Mouse (Mus musculus) heart, embryonic 10.5 days (tissue): ENCODE measurements around the gene Calu. TPM values are rescaled to one million over a fixed set of nuclear protein-coding genes. Genes with fewer than 3 reads are reported as not detected.

Experiments
- DNase-seq: peaks from one replicate; pipeline ENCODE4 v3.0.0-alpha.2; 2017; ENCODE audit warnings: low spot score
- H3K27ac ChIP-seq: fragments of 300-500 bp; sonication (generic); 2 replicates; pipeline ENCODE4 v1.5.1; 2016; ENCODE audit warnings: mild to moderate bottlenecking
- H3K27me3 ChIP-seq: fragments of 300-500 bp; sonication (generic); 2 replicates; pipeline ENCODE4 v1.6.1; 2016; ENCODE audit warnings: mild to moderate bottlenecking; ENCODE audit not compliant: poor library complexity, insufficient read depth, severe bottlenecking
- H3K36me3 ChIP-seq: fragments of 300-500 bp; sonication (generic); 2 replicates; pipeline ENCODE4 v1.6.1; 2016; ENCODE audit warnings: mild to moderate bottlenecking, moderate library complexity
- H3K4me1 ChIP-seq: fragments of 300-500 bp; sonication (generic); 2 replicates; pipeline ENCODE4 v1.6.1; 2016; ENCODE audit warnings: mild to moderate bottlenecking
- H3K4me3 ChIP-seq: fragments of 300-500 bp; sonication (generic); 2 replicates; pipeline ENCODE4 v1.5.1; 2016; ENCODE audit warnings: mild to moderate bottlenecking, moderate library complexity
- H3K9me3 ChIP-seq: fragments of 300-500 bp; sonication (generic); 2 replicates; pipeline ENCODE4 v1.6.1; 2016; ENCODE audit warnings: mild to moderate bottlenecking, moderate library complexity
- WGBS: fragments of 180-500 bp; shearing (Covaris S2); methylation state at CpG from one replicate; pipeline ENCODE4 v1.1.7; 2016; 5-methylcytosine and 5-hydroxymethylcytosine counted together
- microRNA-seq: library from miRNA; unstranded; fragments of <30 nt; microRNA quantifications from one replicate; pipeline ENCODE4, GENCODE M21; 2017
- polyA plus RNA-seq: library from polyadenylated mRNA; unstranded; fragments of >200 nt; fragmentation: Nextera tagmentation; extraction: Ambion mirVana; gene quantifications from 2 replicates; pipeline ENCODE4 v1.2.1, GENCODE M21; 2016

Gene Calu
- polyA plus RNA-seq, 1 experiment from 2014 or later: 372 TPM

GRCm38 (mm10) chr6:29399851-29400250, 52.0 kb downstream of the Calu start:
- no peaks in the 10 kb centered on the region for H3K9me3 ChIP-seq
- peaks cover 34% of the 10 kb centered on the region for H3K27me3 ChIP-seq
- H3K4me3 ChIP-seq: no peak overlapping the region
- peaks cover 39% of the 10 kb centered on the region for H3K4me1 ChIP-seq
- H3K27ac ChIP-seq: no peak overlapping the region
- 88% methylated on average over 4 of the region's 4 CpGs for WGBS
- H3K36me3 ChIP-seq: peaks cover 17% of the 10 kb centered on the region
- no peak for DNase-seq

DNA sequence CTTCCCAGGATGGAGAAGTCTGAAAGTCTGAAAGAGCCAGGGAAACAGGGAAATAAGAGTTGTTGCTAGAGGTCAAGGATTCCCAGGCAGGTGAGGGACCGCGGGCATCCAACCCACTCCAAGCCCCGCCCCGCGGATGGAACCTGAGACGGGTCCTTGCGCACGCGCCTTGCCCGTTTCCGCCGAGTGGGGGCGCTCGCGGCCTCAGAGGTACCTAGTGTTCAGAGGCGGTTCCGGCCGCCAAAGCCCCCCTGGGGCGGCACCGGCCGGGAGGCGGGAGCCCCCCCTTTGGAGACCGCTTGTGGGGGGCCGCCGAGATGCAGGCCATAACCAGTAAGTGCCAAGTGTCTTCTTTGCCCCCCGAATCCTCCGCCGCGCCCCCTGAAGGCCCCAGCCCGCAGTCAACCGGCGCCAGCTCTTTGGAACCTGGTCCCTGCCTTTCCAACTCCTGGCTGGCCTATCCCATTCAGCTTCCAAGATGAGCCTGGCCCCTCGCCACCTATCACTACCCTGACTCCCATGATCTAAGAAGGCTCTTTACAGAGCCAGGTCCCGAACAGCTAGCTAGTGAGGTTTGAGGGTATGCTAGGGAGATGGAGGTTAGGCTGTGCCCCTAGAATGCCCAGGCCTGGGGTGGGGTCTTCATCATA, 54.9 kb downstream of the Calu start:
- H3K4me3 ChIP-seq: peak overlapping the region; percentile 50
- 6% methylated on average over 34 of the region's 34 CpGs for WGBS
- DNase-seq: no peak
- peak overlapping the region; percentile 49; the same call in 1 of the 2 replicates for H3K27ac ChIP-seq
- peaks cover 10% of the 10 kb centered on the region for H3K4me1 ChIP-seq
- peaks cover 24% of the 10 kb centered on the region; the same call in 1 of the 2 replicates for H3K27me3 ChIP-seq
- H3K36me3 ChIP-seq: peaks cover 36% of the 10 kb centered on the region
- H3K9me3 ChIP-seq: no peaks in the 10 kb centered on the region

GRCm38 (mm10) chr6:29406412-29406811, 58.5 kb downstream of the Calu start:
- Histone ChIP-seq H3K4me3 (no peak overlapping the region), H3K9me3 (no peaks in the 10 kb centered on the region), H3K27ac (no peak overlapping the region), H3K36me3 (peaks cover 52% of the 10 kb centered on the region), H3K4me1 (peaks cover 8% of the 10 kb centered on the region), H3K27me3 (peaks cover 18% of the 10 kb centered on the region; the same call in 1 of the 2 replicates)
- no peak for DNase-seq
- 82% methylated on average over 6 of the region's 6 CpGs for WGBS

DNA sequence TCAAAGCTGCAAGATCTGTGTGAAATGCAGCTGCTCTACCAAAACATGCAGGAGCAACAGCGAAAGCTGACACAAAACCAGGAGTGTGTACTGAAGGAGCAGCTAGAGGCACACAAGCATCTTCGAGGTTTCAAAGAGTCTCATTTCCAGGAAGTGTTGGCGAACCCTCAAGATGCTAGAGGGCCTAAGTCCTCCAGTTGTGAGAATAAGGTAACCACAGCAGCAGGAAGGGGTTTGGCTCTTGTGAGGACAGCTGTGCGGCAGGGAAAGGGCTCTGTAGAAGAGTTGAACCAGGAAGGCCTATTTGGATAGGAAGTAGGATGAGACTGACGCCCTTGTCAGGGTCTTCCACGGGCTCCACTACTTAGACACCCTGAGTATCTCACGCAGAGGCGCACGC, 67.6 kb downstream of the Calu start:
- no peak overlapping the region for H3K4me3 ChIP-seq
- no peak overlapping the region for H3K27ac ChIP-seq
- H3K4me1 ChIP-seq: peaks cover 6% of the 10 kb centered on the region; the same call in 1 of the 2 replicates
- no peak for DNase-seq
- WGBS: 79% methylated on average over 9 of the region's 9 CpGs
- no peaks in the 10 kb centered on the region for H3K9me3 ChIP-seq
- H3K27me3 ChIP-seq: no peaks in the 10 kb centered on the region
- H3K36me3 ChIP-seq: peaks cover 65% of the 10 kb centered on the region

DNA sequence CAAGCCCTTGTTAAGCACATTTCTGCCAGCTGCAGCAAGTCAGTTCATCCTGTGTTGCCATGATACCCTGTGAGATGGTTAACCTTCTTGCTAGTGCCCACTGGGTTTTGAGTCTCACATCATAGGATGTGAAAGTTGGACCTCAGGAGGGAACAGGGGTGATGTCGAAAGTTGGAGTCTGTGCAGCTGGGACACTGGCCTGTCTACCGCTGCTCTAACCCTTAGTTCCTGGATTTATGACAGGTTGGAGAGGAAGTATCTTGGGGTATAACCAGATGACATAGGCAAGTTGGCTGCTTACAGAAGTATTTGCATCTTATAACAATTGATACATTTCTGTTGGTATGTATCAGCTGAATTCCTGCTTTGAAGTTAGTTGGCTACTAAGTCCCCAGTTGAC, 72.7 kb downstream of the Calu start:
- no peaks in the 10 kb centered on the region for H3K27me3 ChIP-seq
- H3K4me3 ChIP-seq: no peak overlapping the region
- H3K36me3 ChIP-seq: peaks cover 22% of the 10 kb centered on the region
- DNase-seq: no peak
- H3K4me1 ChIP-seq: peaks cover 6% of the 10 kb centered on the region; the same call in 1 of the 2 replicates
- no peak overlapping the region for H3K27ac ChIP-seq
- H3K9me3 ChIP-seq: no peaks in the 10 kb centered on the region
- 88% methylated on average over 2 of the region's 2 CpGs for WGBS

DNA sequence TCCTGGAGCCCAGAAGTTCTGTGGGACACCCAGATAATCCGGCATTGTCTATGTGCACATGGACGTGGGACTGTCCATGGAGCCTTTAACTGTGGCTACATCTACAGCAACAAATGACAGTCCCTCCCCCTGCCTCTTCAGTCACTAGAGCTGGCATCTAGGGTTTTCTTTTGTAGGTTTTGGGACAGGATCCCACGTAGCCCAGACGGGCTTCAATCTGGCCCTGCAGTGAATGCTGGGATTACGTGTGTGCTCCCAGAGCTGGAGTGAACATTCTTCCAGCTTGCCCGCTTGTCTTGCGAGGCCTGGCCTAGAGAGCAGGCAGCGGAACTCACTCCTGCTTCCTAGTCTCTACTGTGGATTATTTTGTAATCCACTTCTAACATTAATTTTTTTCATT, 77.2 kb downstream of the Calu start:
- H3K36me3 ChIP-seq: peaks cover 1% of the 10 kb centered on the region; the same call in 1 of the 2 replicates
- no peaks in the 10 kb centered on the region for H3K9me3 ChIP-seq
- no peaks in the 10 kb centered on the region for H3K27me3 ChIP-seq
- 91% methylated on average over 8 of the region's 8 CpGs for WGBS
- no peak overlapping the region for H3K4me3 ChIP-seq
- no peak for DNase-seq
- H3K27ac ChIP-seq: no peak overlapping the region
- peaks cover 4% of the 10 kb centered on the region for H3K4me1 ChIP-seq

DNA sequence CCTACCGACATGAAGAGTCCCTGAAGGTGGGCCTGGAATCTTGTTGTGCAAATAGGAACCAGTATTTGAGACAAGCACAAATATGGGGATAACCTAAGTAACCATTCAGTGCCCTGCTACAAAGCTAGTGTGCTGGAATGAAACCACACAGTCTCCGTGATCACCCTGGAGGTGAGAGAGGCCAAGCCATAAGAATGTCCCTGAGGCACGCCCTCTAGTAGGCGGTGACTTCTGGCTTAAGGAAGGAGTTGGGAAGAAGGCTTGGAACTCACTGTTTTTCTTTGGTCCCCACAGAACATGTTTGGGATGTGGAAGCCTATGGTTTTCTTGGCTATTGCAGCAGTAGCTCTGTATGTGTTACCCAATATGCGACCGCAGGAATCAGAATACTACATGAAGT, 78.5 kb downstream of the Calu start:
- Histone ChIP-seq H3K4me3 (no peak overlapping the region), H3K27ac (no peak overlapping the region), H3K27me3 (0 out of 2 replicates have a peak, but pooled peaks cover 6% of the 10 kb centered on the region), H3K4me1 (peaks cover 16% of the 10 kb centered on the region), H3K9me3 (no peaks in the 10 kb centered on the region), H3K36me3 (no peaks in the 10 kb centered on the region)
- DNase-seq: no peak
- 67% methylated on average over 6 of the region's 6 CpGs for WGBS

Small RNA genes lying within 50 kb of the gene (microRNA-seq; reads per million reads assigned to microRNA genes)
- gene Gm26220 (not detected), gene Gm44354 (not detected)

Other genes starting within 250 kb of the Calu start
- gene Rbm28, start 183.1 kb upstream of the Calu start, polyA plus RNA-seq: 30.0 and 44.4 TPM in 2 replicates
- gene Prrt4, start 168.5 kb upstream of the Calu start, polyA plus RNA-seq: 3.2 and 4.3 TPM in 2 replicates
- gene Impdh1, start 131.7 kb upstream of the Calu start, polyA plus RNA-seq: 50.7 and 54.0 TPM in 2 replicates
- 28.1 and 34.2 TPM in 2 replicates for gene Hilpda, start 75.6 kb upstream of the Calu start, polyA plus RNA-seq
- 0.22 and 0.36 TPM in 2 replicates for gene Fam71f2, start 68.5 kb upstream of the Calu start, polyA plus RNA-seq
- gene Fam71f1, start 28.9 kb upstream of the Calu start, polyA plus RNA-seq: 0.14 TPM in 1 of 2 replicates, not detected in the other
- gene Opn1sw, start 40.4 kb downstream of the Calu start, polyA plus RNA-seq: 0.11 and 0.37 TPM in 2 replicates
- gene Ccdc136, start 48.2 kb downstream of the Calu start, polyA plus RNA-seq: 23.4 and 30.3 TPM in 2 replicates
- 40.2 and 83.3 TPM in 2 replicates for gene Flnc, start 85.2 kb downstream of the Calu start, polyA plus RNA-seq
- 214 and 228 TPM in 2 replicates for gene Atp6v1f, start 119.6 kb downstream of the Calu start, polyA plus RNA-seq
- gene Atp6v1fnb, start 123.4 kb downstream of the Calu start, polyA plus RNA-seq: not detected in 2 replicates
- gene Kcp, start 159.9 kb downstream of the Calu start, polyA plus RNA-seq: 13.8 and 23.3 TPM in 2 replicates
- 22.1 and 24.9 TPM in 2 replicates for gene Irf5, start 178.6 kb downstream of the Calu start, polyA plus RNA-seq